Mouse (Mus musculus) limb, embryonic 12.5 days (tissue): Measurements from ENCODE around the gene Aldh18a1. TPM values are rescaled to one million over a fixed set of nuclear protein-coding genes. Genes with fewer than 3 reads are reported as not detected.
"Not testable (repeated sequence)": the region's sequence is repeated elsewhere in the genome, so short reads cannot be mapped to it uniquely, and the experiment has no call there.

Source experiments
- ATAC-seq: fragments of 200-750 bp; cut with Nextera tagmentation; 2 replicates; pipeline ENCODE4 v1.8.0; 2017; ENCODE audit warnings: low read depth, moderate TSS enrichment; ENCODE audit not compliant: insufficient number of reproducible peaks, insufficient read depth, low FRiP score, low TSS enrichment
- H3K27ac ChIP-seq: fragments of 300-500 bp; sonication (generic); 2 replicates; pipeline ENCODE4 v1.5.1; 2016; ENCODE audit warnings: mild to moderate bottlenecking, moderate library complexity
- H3K27me3 ChIP-seq: fragments of 300-500 bp; sonication (generic); 2 replicates; pipeline ENCODE4 v1.6.1; 2016; ENCODE audit warnings: mild to moderate bottlenecking, moderate library complexity
- H3K36me3 ChIP-seq: fragments of 300-500 bp; sonication (generic); 2 replicates; pipeline ENCODE4 v1.6.1; 2016; ENCODE audit warnings: mild to moderate bottlenecking, moderate library complexity
- H3K4me1 ChIP-seq: fragments of 300-500 bp; sonication (generic); replicated peaks from 2 replicates; pipeline ENCODE4 v1.6.1; 2016
- H3K4me2 ChIP-seq: fragments of 300-500 bp; sonication (generic); 2 replicates; pipeline ENCODE4 v1.6.1; 2016; ENCODE audit warnings: mild to moderate bottlenecking, moderate library complexity
- H3K4me3 ChIP-seq: fragments of 300-500 bp; sonication (generic); replicated peaks from 2 replicates; pipeline ENCODE4 v1.5.1; 2016; ENCODE audit warnings: mild to moderate bottlenecking
- H3K9ac ChIP-seq: fragments of 300-500 bp; sonication (generic); replicated peaks from 2 replicates; pipeline ENCODE4 v1.6.1; 2016; ENCODE audit warnings: mild to moderate bottlenecking, moderate library complexity
- H3K9me3 ChIP-seq: fragments of 300-500 bp; sonication (generic); 2 replicates; pipeline ENCODE4 v1.6.1; 2016; ENCODE audit warnings: mild to moderate bottlenecking, moderate library complexity
- WGBS: fragments of 180-500 bp; shearing (Covaris S2); methylation state at CpG from one replicate; pipeline ENCODE4 v1.1.7; 2016; 5-methylcytosine and 5-hydroxymethylcytosine counted together
- polyA plus RNA-seq: library from polyadenylated mRNA; unstranded; fragments of >200 nt; fragmentation: Nextera tagmentation; extraction: Ambion mirVana; gene quantifications from 2 replicates; pipeline ENCODE4 v1.2.1, GENCODE M21; 2016

The Aldh18a1 gene
- polyA plus RNA-seq, 1 experiment from 2014 or later = 83.2 TPM

GRCm38 (mm10) chr19:40614811-40615210 is 26.5 kb upstream of the Aldh18a1 start:
- Histone ChIP-seq H3K9ac (no peak overlapping the region), H3K9me3 (no peaks in the 10 kb centered on the region), H3K36me3 (no peaks in the 10 kb centered on the region; the same call in 1 of the 2 replicates), H3K27me3 (no peaks in the 10 kb centered on the region), H3K4me2 (no peak overlapping the region), H3K27ac (no peak overlapping the region), H3K4me3 (no peak overlapping the region), H3K4me1 (peaks cover 5% of the 10 kb centered on the region)
- no peak for ATAC-seq
- 74% methylated on average over 7 of the region's 7 CpGs for WGBS

- peaks cover 5% of the 10 kb centered on the region for H3K4me1 ChIP-seq
- WGBS = under 1% methylated on average over 45 of the region's 45 CpGs
Observed at GRCm38 (mm10) chr19:40611830-40612506, 23.7 kb upstream of the Aldh18a1 start, which contains the start of the genes Tctn3 and Entpd1. Tctn3 (minus strand) TSS chr19:40612233. Entpd1 (plus strand) TSS chr19:40612366.

GRCm38 (mm10) chr19:40607676-40608075 is 19.4 kb upstream of the Aldh18a1 start:
- no peak for ATAC-seq
- peaks cover 5% of the 10 kb centered on the region for H3K4me1 ChIP-seq
- no peak overlapping the region for H3K4me2 ChIP-seq
- WGBS = 91% methylated on average over 6 of the region's 6 CpGs
- H3K27ac ChIP-seq = no peak overlapping the region
- H3K27me3 ChIP-seq = no peaks in the 10 kb centered on the region
- no peaks in the 10 kb centered on the region for H3K9me3 ChIP-seq
- peaks cover 51% of the 10 kb centered on the region for H3K36me3 ChIP-seq
- H3K9ac ChIP-seq = no peak overlapping the region
- H3K4me3 ChIP-seq = no peak overlapping the region

More at GRCm38 (mm10) chr19:40611830-40612506, 23.7 kb upstream of the Aldh18a1 start, which contains the start of the genes Tctn3 and Entpd1:
- no peak within 1 kb of the TSS for H3K27ac ChIP-seq
- peak; percentile 100 for ATAC-seq
- H3K9ac ChIP-seq = peak within 1 kb of the TSS; percentile 66
- H3K4me2 ChIP-seq = peak within 1 kb of the TSS; percentile 79
- peak within 1 kb of the TSS; percentile 74 for H3K4me3 ChIP-seq
- H3K36me3 ChIP-seq = peaks cover 25% of the 10 kb centered on the region
- H3K9me3 ChIP-seq = no peaks in the 10 kb centered on the region
- H3K27me3 ChIP-seq = no peaks in the 10 kb centered on the region

- Histone ChIP-seq H3K4me1 (no peaks in the 10 kb centered on the region), H3K9me3 (no peaks in the 10 kb centered on the region), H3K9ac (no peak overlapping the region), H3K4me2 (no peak overlapping the region), H3K27ac (no peak overlapping the region), H3K27me3 (no peaks in the 10 kb centered on the region), H3K4me3 (no peak overlapping the region), H3K36me3 (peaks cover 58% of the 10 kb centered on the region)
- 94% methylated on average over 9 of the region's 9 CpGs for WGBS
- ATAC-seq = no peak
Observed at GRCm38 (mm10) chr19:40605189-40605588, 16.9 kb upstream of the Aldh18a1 start.

GRCm38 (mm10) chr19:40601870-40602269 is 13.6 kb upstream of the Aldh18a1 start:
- H3K27me3 ChIP-seq = no peaks in the 10 kb centered on the region
- no peak overlapping the region for H3K9ac ChIP-seq
- no peak overlapping the region for H3K4me3 ChIP-seq
- ATAC-seq = no peak
- H3K36me3 ChIP-seq = peaks cover 42% of the 10 kb centered on the region
- H3K9me3 ChIP-seq = no peaks in the 10 kb centered on the region
- no peak overlapping the region for H3K27ac ChIP-seq
- no peak overlapping the region for H3K4me2 ChIP-seq
- 82% methylated on average over 3 of the region's 3 CpGs for WGBS
- no peaks in the 10 kb centered on the region for H3K4me1 ChIP-seq

GRCm38 (mm10) chr19:40600846-40601245 is 12.6 kb upstream of the Aldh18a1 start:
- 92% methylated on average over 5 of the region's 5 CpGs for WGBS
- peaks cover 36% of the 10 kb centered on the region for H3K36me3 ChIP-seq
- H3K4me3 ChIP-seq, H3K27me3 ChIP-seq, H3K4me1 ChIP-seq, H3K9ac ChIP-seq, H3K27ac ChIP-seq, H3K9me3 ChIP-seq, H3K4me2 ChIP-seq, ATAC-seq: not testable (repeated sequence)

- Histone ChIP-seq H3K9me3 (0 out of 2 replicates have a peak, but pooled peaks cover 3% of the 10 kb centered on the region), H3K27me3 (no peaks in the 10 kb centered on the region), H3K27ac (no peak overlapping the region), H3K36me3 (peaks cover 20% of the 10 kb centered on the region), H3K4me1 (no peaks in the 10 kb centered on the region), H3K9ac (no peak overlapping the region), H3K4me2 (no peak overlapping the region), H3K4me3 (no peak overlapping the region)
- WGBS = 77% methylated on average over 8 of the region's 8 CpGs
- no peak for ATAC-seq
Observed at GRCm38 (mm10) chr19:40595831-40596230, 7.6 kb upstream of the Aldh18a1 start.

- H3K36me3 ChIP-seq = peaks cover 20% of the 10 kb centered on the region
- no peak overlapping the region for H3K4me2 ChIP-seq
- H3K4me1 ChIP-seq = no peaks in the 10 kb centered on the region
- no peaks in the 10 kb centered on the region for H3K27me3 ChIP-seq
- 0 out of 2 replicates have a peak, but pooled peaks cover 3% of the 10 kb centered on the region for H3K9me3 ChIP-seq
- H3K9ac ChIP-seq = no peak overlapping the region
- WGBS = 96% methylated on average over 3 of the region's 3 CpGs
- no peak overlapping the region for H3K27ac ChIP-seq
- H3K4me3 ChIP-seq = no peak overlapping the region
- ATAC-seq = no peak
Observed at GRCm38 (mm10) chr19:40595231-40595630, 7.0 kb upstream of the Aldh18a1 start.

GRCm38 (mm10) chr19:40589530-40589880 is 1.2 kb upstream of the Aldh18a1 start:
- Histone ChIP-seq H3K36me3 (no peaks in the 10 kb centered on the region; the same call in 1 of the 2 replicates), H3K27ac (peak overlapping the region; percentile 67), H3K4me2 (peak overlapping the region; percentile 73), H3K27me3 (no peaks in the 10 kb centered on the region; the same call in 1 of the 2 replicates), H3K4me3 (peak overlapping the region; percentile 81), H3K4me1 (peaks cover 14% of the 10 kb centered on the region), H3K9ac (peak overlapping the region; percentile 72), H3K9me3 (0 out of 2 replicates have a peak, but pooled peaks cover 3% of the 10 kb centered on the region)
- under 1% methylated on average over 10 of the region's 10 CpGs for WGBS
- no peak; the same call in 1 of the 2 replicates for ATAC-seq

- Histone ChIP-seq H3K4me1 (peaks cover 14% of the 10 kb centered on the region), H3K9me3 (0 out of 2 replicates have a peak, but pooled peaks cover 3% of the 10 kb centered on the region), H3K9ac (peak overlapping the region; percentile 72), H3K36me3 (peaks cover 3% of the 10 kb centered on the region; the same call in 1 of the 2 replicates), H3K4me2 (peak overlapping the region; percentile 73), H3K27ac (peak overlapping the region; percentile 67), H3K4me3 (peak overlapping the region; percentile 81), H3K27me3 (no peaks in the 10 kb centered on the region; the same call in 1 of the 2 replicates)
- ATAC-seq = peak; percentile 48; the same call in 1 of the 2 replicates
- WGBS = under 1% methylated on average over 18 of the region's 18 CpGs
Observed at GRCm38 (mm10) chr19:40588847-40589529, 725 bp upstream of the Aldh18a1 start.
